Mouse (Mus musculus): ENCODE data around the gene Mettl23.

DNA sequence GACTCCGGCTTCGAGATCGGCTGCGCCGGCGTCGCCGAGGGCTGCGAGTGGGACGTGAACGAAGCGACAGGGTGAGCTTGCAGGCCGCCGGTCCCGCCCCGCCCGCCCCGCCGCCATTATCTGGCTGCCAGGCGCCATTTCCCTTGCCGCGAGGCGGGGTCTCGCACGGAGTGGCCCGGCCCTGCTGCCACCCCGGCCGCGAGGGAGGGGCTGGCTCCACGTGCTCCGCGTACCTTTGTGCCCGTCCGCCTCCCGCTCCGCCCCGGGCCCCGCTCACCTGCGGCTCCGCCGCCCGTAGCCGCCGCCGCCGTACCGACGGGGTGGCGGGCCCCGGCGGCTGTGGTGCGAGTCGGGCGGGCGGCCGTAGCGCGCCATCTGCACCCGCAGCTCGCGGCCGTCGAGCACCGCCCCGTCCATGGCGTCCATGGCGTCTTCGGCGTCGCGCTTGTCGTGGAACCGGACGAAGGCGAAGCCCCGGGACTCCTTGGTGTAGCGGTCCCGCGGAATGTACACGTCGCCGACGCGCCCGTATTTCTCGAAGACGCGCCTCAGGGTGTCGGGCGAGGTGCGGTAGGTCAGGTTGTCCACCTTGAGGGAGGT is 9.3 kb downstream of the Mettl23 start, which contains the start of gene Mfsd11:
- TF ChIP-seq CTCF (IDR thresholded peaks at IDR 0.05; ENCODE audit: low read depth, low read length) = no peak
- TF ChIP-seq GATA1 (IDR thresholded peaks at IDR 0.05; ENCODE audit: borderline replicate concordance, low read length) = no peak
- TF ChIP-seq TAL1 (conservative IDR thresholded peaks at IDR 0.05; ENCODE audit: low read depth, low read length) = no peak
- no peak for TF ChIP-seq GATA2 (IDR thresholded peaks at IDR 0.05; ENCODE audit: borderline replicate concordance, low read depth, low read length)

All from G1E (cell line).